Mouse (Mus musculus): Measurements from ENCODE around the gene Efna1. TPM values are rescaled to one million over a fixed set of nuclear protein-coding genes. Genes with fewer than 3 reads are reported as not detected.

Efna1 gene
- polyA plus RNA-seq, 1 experiment from 2014 or later: 66.0 TPM

DNA sequence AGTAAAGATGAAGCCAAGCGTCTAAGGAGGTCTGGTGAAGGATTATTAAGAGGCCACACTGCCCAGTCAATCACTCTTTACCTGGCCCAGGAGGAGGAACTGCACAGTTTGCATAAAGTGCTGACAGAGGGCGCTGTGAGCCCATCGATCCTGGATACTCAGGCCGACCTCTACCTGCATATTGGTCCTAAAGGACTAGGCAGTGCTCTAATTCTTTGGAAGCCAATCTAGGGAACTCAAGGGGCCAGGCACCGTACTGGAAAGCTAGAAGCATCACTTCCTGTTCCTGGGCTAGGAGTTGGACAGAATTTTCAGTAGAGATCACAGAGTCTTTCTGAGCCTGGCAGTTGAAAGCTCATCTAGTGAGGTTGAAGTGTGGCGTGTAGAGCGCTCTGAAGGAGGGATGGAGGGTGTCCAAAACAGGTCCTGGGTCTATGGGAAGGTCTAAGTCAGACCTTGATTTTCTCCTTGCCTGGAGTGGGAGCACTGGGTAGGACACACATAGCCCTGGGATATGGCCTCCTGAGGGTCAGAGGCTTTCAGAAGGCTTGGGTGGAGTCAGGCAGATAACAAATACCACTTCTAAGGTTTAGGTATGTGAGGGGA lies 30.4 kb downstream of the Efna1 start:
- WGBS: 15% methylated on average over 7 of the region's 7 CpGs
- Histone ChIP-seq H3K27ac (peak overlapping the region; percentile 68), H3K4me2 (peak overlapping the region; percentile 54), H3K4me3 (replicated peaks) (no peak overlapping the region), H3K9me3 (replicated peaks) (no peaks in the 10 kb centered on the region), H3K9ac (no peak overlapping the region), H3K4me1 (peaks cover 43% of the 10 kb centered on the region), H3K36me3 (peaks cover 23% of the 10 kb centered on the region), H3K27me3 (0 out of 2 replicates have a peak, but pooled peaks cover 4% of the 10 kb centered on the region)
- 0 out of 2 replicates have a peak, but pooled peaks have one; percentile 13 for ATAC-seq (replicated peaks; ENCODE audit: low FRiP score)

DNA sequence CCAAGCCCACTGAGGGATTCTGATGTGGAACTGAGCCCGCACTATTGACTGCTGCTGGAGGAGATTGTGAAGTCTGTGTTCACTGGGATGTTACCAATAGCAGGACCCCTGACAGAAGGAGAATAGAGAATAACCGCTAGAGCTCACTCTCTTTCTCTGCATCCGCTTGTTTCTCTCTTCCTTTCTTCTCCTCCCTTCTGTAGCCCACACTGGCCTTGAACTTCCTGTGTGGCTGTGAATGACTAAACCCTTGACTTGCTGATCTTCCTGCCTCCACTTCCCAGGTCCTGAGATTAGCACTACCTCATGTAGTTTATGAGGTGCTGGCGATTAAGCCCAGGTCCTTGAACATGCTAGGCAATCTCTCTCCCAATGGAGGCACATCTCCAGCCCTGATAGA lies 33.5 kb downstream of the Efna1 start:
- Histone ChIP-seq H3K27ac (no peak overlapping the region), H3K27me3 (0 out of 2 replicates have a peak, but pooled peaks cover 9% of the 10 kb centered on the region), H3K4me1 (peaks cover 72% of the 10 kb centered on the region), H3K4me3 (replicated peaks) (peak overlapping the region; percentile 72), H3K4me2 (peak overlapping the region; percentile 82), H3K9me3 (replicated peaks) (no peaks in the 10 kb centered on the region), H3K9ac (0 out of 2 replicates have a peak overlapping the region, but pooled peaks have one; percentile 74), H3K36me3 (peaks cover 23% of the 10 kb centered on the region)
- WGBS: 81% methylated on average over 4 of the region's 4 CpGs
- no peak for ATAC-seq (replicated peaks; ENCODE audit: low FRiP score)

DNA sequence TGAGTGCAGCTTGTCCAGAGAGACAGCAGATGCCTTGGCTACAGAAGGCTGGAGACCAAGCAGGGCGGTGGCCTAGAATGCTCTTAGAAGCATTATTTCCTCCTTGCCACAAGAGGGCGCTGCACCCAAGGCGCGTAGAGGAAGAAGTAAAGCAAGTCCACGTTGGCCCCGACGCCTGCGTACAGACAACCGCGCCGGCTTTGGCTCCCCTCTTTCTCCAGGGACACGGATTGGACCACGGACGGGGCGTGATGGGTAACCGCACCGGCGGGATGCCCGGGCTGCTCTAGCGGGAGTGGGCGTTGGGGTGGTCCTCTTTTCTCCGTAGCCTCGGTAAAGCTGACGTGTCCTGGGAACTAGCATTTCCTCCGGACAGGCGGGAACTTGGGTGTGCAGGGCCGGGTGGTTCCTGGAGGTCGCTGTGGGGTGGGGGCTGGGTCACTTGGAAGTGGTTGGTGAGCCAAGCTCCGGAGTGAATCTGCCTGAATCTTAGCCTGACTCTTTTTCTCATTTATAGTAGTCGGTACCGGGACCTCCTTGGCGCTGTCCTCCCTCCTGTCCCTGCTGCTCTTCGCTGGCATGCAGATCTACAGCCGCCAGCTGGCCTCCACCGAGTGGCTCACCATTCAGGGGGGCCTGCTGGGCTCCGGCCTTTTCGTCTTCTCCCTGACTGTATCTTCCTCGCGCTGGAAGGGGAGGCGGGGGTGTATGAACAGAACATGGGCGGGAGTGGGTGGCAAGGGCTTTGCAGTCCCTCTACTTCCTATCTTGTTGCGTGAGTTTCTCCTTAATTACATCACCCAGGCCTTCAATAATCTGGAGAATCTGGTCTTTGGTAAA lies 34.5 kb downstream of the Efna1 start, which contains the start of gene Trim46:
TSS of gene Trim46 (minus strand) at position 49 of the 840 bp plus-strand sequence.
- H3K4me2 ChIP-seq: peak within 1 kb of the TSS; percentile 82
- WGBS: under 1% methylated on average over 41 of the region's 42 CpGs
- H3K4me3 ChIP-seq (replicated peaks): peak within 1 kb of the TSS; percentile 72
- H3K27me3 ChIP-seq: 0 out of 2 replicates have a peak, but pooled peaks cover 4% of the 10 kb centered on the region
- peaks cover 27% of the 10 kb centered on the region for H3K36me3 ChIP-seq
- H3K27ac ChIP-seq: peak within 1 kb of the TSS; percentile 81
- peaks cover 66% of the 10 kb centered on the region for H3K4me1 ChIP-seq
- peak within 1 kb of the TSS; percentile 74 for H3K9ac ChIP-seq
- H3K9me3 ChIP-seq (replicated peaks): no peaks in the 10 kb centered on the region
- peak; percentile 55 for ATAC-seq (replicated peaks; ENCODE audit: low FRiP score)

DNA sequence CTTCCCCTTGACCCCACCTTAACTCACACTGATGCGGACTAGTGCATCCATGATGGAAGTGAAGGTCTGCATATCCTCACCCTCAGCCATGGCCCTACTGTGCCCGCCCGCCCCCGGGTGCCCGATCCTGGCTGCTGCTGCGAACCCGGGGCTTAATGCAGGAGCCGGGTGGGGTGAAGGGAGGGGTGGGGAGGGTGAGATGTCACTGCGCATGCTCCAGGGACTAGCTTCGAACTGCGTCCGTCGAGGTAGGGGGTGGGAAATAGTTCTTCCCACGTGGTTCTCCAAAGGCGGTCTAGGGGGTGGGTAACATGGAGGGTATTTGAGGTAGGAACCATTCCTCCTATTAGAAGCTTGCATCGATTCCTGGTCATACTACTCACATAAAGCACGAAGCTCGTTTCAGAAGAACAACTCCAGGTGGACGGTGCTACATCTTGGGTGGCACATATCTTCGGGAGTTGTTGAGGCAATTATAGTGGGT lies 35.2 kb downstream of the Efna1 start, which contains the start of gene Krtcap2:
TSS of gene Krtcap2 (plus strand) at position 279 of the 484 bp plus-strand sequence.
- Histone ChIP-seq H3K9ac (peak within 1 kb of the TSS; percentile 74), H3K27ac (peak within 1 kb of the TSS; percentile 81), H3K27me3 (0 out of 2 replicates have a peak, but pooled peaks cover 4% of the 10 kb centered on the region), H3K36me3 (peaks cover 27% of the 10 kb centered on the region), H3K4me3 (replicated peaks) (peak within 1 kb of the TSS; percentile 72), H3K4me1 (peaks cover 58% of the 10 kb centered on the region), H3K9me3 (replicated peaks) (no peaks in the 10 kb centered on the region), H3K4me2 (peak within 1 kb of the TSS; percentile 82)
- 4% methylated on average over 20 of the region's 20 CpGs for WGBS
- peak; percentile 22 for ATAC-seq (replicated peaks; ENCODE audit: low FRiP score)

DNA sequence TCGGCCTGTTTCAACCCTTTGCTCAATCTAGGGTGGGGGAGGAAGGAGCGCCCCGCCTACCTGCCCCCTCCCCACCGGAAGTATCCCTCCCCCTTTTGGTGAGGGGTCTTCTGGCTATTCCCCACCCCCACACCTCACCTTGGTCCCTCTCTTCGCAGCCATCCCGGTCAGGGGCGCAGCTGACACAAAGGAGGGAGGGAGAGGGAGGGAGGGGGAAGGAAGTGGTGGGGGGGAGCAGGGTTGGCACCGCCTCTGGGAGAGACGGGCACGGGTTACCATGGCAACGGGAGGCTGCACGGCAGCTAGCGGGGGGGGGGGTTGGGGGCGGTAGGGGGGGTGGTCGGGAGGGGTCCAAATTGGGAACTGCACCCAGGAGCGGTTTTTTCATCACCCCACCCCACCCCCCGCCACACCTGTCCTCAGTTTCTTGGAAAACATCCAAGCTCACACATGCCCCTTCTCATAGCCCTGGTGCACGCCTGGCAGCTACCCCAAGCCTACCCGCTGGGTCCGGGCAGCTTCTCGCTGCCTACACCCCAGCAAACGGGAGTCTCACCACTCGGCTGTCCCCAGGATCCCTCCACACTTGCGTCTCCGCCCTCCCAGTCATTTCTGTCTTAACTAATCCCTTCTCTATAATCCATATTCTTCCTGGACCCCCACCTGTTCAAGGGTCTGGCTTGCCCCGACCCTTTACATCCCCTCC lies 35.8 kb downstream of the Efna1 start:
- peaks cover 53% of the 10 kb centered on the region for H3K4me1 ChIP-seq
- peak overlapping the region; percentile 42 for H3K9ac ChIP-seq
- H3K4me3 ChIP-seq (replicated peaks): peak overlapping the region; percentile 72
- peak overlapping the region; percentile 81 for H3K27ac ChIP-seq
- H3K9me3 ChIP-seq (replicated peaks): no peaks in the 10 kb centered on the region
- under 1% methylated on average over 26 of the region's 26 CpGs for WGBS
- peak; percentile 24; the same call in 1 of the 2 replicates for ATAC-seq (replicated peaks; ENCODE audit: low FRiP score)
- H3K27me3 ChIP-seq: 0 out of 2 replicates have a peak, but pooled peaks cover 4% of the 10 kb centered on the region
- peaks cover 27% of the 10 kb centered on the region for H3K36me3 ChIP-seq
- peak overlapping the region; percentile 82 for H3K4me2 ChIP-seq

DNA sequence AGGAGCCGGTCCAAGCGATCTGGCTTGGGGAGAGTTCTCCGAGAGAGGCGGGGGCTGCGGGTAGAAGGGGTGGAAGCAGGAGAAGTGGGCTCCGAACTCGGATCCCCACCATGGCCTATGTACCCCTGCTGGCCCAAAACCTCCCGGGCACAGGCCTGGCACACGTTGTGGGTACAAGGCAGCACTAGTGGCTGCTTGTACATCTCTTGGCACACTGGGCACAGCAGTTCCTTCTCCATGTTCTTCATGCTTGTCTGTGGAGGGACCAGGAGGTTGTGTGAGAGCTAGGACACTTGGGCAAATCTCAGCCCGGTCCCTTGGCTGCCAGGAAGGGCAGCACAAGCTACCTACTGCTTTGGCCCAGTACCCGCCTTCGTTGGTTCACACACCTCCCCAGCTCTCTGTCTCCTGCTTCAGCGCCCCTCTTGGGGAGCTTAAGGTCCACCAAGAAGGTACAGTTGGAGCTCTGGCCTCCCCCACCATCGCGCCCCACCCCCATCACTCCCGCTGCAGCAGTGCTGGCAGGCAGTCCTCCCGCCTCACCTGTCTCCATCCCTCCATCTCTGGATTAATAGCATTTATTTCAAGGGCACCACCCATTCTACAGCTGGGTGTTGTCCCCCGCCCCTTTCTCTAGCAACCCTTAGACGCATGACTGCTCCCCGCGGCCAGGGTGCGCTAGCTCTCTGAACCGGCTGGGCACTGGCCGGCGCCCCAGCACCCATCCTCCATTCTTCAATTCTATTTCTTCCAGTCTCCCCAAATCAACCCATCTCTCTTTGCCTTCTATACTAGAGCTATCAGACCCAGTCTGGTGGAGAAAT lies 36.6 kb downstream of the Efna1 start:
- ATAC-seq (replicated peaks; ENCODE audit: low FRiP score): peak; percentile 23; the same call in 1 of the 2 replicates
- no peaks in the 10 kb centered on the region for H3K9me3 ChIP-seq (replicated peaks)
- H3K4me2 ChIP-seq: peak overlapping the region; percentile 82
- H3K27ac ChIP-seq: peak overlapping the region; percentile 81
- H3K36me3 ChIP-seq: peaks cover 21% of the 10 kb centered on the region
- H3K27me3 ChIP-seq: 0 out of 2 replicates have a peak, but pooled peaks cover 4% of the 10 kb centered on the region
- peaks cover 53% of the 10 kb centered on the region for H3K4me1 ChIP-seq
- WGBS: 8% methylated on average over 25 of the region's 25 CpGs
- peak overlapping the region; percentile 42 for H3K9ac ChIP-seq
- peak overlapping the region; percentile 72 for H3K4me3 ChIP-seq (replicated peaks)

DNA sequence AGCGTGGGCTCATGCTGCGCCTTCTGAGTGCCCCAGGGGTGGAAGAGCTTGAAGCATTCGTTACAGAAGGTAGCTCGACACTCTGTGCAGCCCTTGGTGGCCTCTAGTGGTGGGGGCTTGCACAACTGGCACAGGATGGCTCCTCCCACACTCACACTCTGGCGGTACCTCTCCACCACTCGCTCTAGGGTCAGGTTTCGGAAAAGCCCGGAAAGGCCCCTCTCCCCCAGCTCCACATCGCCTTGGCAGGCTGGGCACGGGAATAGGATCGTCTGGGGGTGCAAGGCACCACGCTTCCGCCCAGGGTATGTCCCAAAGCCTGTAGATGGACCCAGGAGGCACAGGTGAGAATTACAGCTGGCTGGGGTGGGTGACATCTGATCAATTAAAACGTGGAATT lies 37.3 kb downstream of the Efna1 start:
- H3K27ac ChIP-seq: peak overlapping the region; percentile 81
- H3K9me3 ChIP-seq (replicated peaks): no peaks in the 10 kb centered on the region
- H3K9ac ChIP-seq: 0 out of 2 replicates have a peak overlapping the region, but pooled peaks have one; percentile 33
- H3K4me1 ChIP-seq: peaks cover 57% of the 10 kb centered on the region
- peak overlapping the region; percentile 72 for H3K4me3 ChIP-seq (replicated peaks)
- H3K4me2 ChIP-seq: peak overlapping the region; percentile 82
- H3K36me3 ChIP-seq: peaks cover 13% of the 10 kb centered on the region
- ATAC-seq (replicated peaks; ENCODE audit: low FRiP score): peak; percentile 40
- WGBS: 12% methylated on average over 14 of the region's 14 CpGs
- H3K27me3 ChIP-seq: 0 out of 2 replicates have a peak, but pooled peaks cover 4% of the 10 kb centered on the region

DNA sequence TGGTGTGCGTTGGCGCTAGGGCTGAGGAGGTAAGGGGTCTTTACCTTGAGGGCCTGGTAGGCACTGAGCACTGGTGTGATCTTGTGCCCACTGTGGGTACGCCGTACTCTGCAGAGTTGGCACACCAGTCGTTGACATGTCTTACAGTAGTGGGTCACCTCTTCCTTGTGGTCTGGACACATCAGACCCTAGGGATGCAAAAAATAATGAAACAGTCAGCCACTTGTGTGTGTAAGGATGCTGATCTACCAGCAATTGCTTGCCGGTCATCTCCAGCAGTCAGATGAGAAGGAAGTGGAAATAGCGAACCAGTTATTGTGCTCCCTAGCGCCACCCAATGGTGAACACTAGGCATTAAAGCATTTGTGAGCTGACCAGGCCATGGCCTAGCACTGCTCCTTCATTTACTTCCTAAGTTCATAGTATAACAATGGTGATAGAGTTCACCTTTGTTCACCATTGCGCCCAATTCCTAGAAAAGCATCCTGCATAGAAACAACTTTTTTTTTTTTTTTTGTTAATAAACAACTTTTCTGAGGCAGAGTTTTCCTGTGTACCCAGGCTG lies 38.5 kb downstream of the Efna1 start:
- Histone ChIP-seq H3K27ac (no peak overlapping the region), H3K9me3 (replicated peaks) (no peaks in the 10 kb centered on the region), H3K27me3 (0 out of 2 replicates have a peak, but pooled peaks cover 4% of the 10 kb centered on the region), H3K4me3 (replicated peaks) (no peak overlapping the region), H3K4me1 (peaks cover 56% of the 10 kb centered on the region), H3K4me2 (no peak overlapping the region), H3K36me3 (peaks cover 6% of the 10 kb centered on the region), H3K9ac (no peak overlapping the region)
- no peak for ATAC-seq (replicated peaks; ENCODE audit: low FRiP score)
- WGBS: 78% methylated on average over 9 of the region's 9 CpGs

DNA sequence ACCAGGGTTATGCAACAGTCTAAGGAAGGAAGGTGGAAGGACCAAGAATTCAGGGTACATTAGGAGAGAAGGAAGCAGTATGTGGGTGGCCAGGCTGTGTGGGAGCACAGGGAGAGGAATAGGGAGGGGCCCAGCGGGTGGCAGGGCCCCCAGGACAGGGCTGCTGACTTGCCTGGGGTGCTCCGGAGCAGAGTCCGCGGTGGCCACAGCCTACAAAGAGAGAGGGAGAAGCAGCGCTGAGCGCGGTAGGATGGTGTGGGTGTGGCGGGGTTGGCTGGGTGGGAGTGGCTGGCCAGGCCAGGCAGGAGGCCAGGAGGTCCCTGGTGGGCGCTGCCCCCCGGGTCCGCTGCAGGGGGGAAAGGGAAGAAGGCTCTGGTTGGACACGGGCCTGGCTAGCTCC lies 42.4 kb downstream of the Efna1 start:
- H3K27me3 ChIP-seq: no peaks in the 10 kb centered on the region
- H3K36me3 ChIP-seq: peaks cover 14% of the 10 kb centered on the region
- no peak overlapping the region for H3K9ac ChIP-seq
- no peaks in the 10 kb centered on the region for H3K9me3 ChIP-seq (replicated peaks)
- H3K4me1 ChIP-seq: peaks cover 26% of the 10 kb centered on the region
- H3K27ac ChIP-seq: no peak overlapping the region
- WGBS: 43% methylated on average over 11 of the region's 12 CpGs
- peak; percentile 43; the same call in 1 of the 2 replicates for ATAC-seq (replicated peaks; ENCODE audit: low FRiP score)
- H3K4me3 ChIP-seq (replicated peaks): no peak overlapping the region
- peak overlapping the region; percentile 15; the same call in 1 of the 2 replicates for H3K4me2 ChIP-seq

DNA sequence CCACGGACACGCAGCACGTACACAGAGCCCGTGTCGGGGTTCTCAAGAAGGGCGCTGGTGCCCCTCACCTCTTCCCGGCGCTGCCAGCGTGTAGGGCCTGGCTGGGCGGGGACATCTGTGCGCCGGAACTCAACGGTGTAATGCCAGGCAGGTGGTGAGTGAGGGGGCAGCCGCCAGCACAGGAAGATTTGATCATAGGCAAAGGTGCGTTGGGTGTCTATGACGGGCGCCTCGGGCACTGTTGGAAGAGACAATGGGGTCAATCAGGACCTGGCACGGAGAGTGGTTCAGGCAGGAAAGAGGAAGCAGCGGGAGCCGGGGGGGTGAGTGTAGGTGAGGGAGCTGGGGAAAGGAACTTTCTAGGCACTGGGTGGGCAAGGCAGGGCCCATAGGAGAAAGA lies 43.3 kb downstream of the Efna1 start:
- Histone ChIP-seq H3K9ac (no peak overlapping the region), H3K4me3 (replicated peaks) (no peak overlapping the region), H3K27ac (no peak overlapping the region), H3K4me2 (no peak overlapping the region), H3K9me3 (replicated peaks) (no peaks in the 10 kb centered on the region), H3K36me3 (peaks cover 14% of the 10 kb centered on the region), H3K4me1 (peaks cover 26% of the 10 kb centered on the region), H3K27me3 (no peaks in the 10 kb centered on the region)
- 92% methylated on average over 21 of the region's 21 CpGs for WGBS
- no peak for ATAC-seq (replicated peaks; ENCODE audit: low FRiP score)
